Mouse (Mus musculus) bone marrow macrophage, adult 2 months (primary cell): ENCODE results near the gene Snrpd3.

ENCODE experiments used
- CTCF ChIP-seq: IDR thresholded peaks from 2 replicates; pipeline ENCODE4 v1.5.1; 2012; ENCODE audit warnings: low read depth, mild to moderate bottlenecking, low read length, moderate library complexity
- POLR2A ChIP-seq: IDR thresholded peaks from 2 replicates; pipeline ENCODE4 v1.6.1; 2012; ENCODE audit warnings: mild to moderate bottlenecking, low read depth, low read length, borderline replicate concordance

DNA sequence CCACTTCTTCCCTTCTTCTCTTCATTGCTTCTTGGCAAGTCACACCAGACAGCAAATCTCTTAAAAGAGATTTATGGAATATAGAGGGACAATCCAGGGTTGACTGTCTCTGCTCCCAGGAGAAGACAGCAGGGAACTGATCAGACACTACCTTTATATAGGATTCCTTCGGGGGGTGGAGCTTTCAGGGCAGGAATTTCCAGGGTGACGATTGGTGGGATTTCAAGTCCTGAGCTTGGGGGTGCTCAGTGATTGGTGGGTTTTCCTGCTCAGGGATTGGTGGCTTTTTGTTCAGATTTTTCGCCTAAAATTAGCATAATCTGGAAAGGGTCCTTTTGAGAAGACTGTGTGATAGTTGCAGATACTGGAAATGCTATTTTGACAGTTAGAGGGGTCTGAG lies 30.2 kb upstream of the Snrpd3 start:
- TF ChIP-seq POLR2A (no peak), CTCF (no peak)
